Mouse (Mus musculus) embryonic fibroblast, embryonic 13.5 days (primary cell): Measurements from ENCODE around the gene Rhoj.

Experiments used
- CTCF ChIP-seq: IDR thresholded peaks from 2 replicates; pipeline ENCODE4 v1.5.1; 2011; ENCODE audit warnings: mild to moderate bottlenecking, control low read depth, low read length, moderate library complexity, borderline replicate concordance; ENCODE audit not compliant: insufficient read depth
- POLR2A ChIP-seq: IDR thresholded peaks from 2 replicates; pipeline ENCODE4 v1.6.1; 2011; ENCODE audit warnings: low read depth, mild to moderate bottlenecking, control low read depth, low read length, moderate library complexity

DNA sequence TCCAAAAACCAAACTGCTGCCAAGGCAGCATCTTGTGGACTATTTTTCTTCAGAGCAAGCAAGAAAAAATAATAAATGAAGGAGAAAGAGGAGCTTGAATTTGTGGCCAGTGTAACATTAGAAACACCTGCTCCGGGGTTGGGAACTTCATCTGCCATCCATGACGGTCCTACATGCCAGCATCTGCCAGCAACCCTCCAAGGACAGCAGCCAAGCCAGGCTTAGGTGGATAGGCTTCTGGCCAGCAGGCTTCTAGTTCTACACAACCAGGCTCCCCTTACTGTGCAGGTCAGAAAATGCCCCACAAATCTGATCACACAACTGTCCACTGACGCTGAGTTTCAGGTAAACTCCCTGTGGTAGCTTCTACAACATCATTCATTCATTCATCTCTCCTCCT is 7.7 kb downstream of the Rhoj start:
- TF ChIP-seq POLR2A (no peak), CTCF (no peak)
